Mouse (Mus musculus) right cerebral cortex, postnatal 4 days (tissue): Measurements from ENCODE around the gene Alkbh5.
"Not testable (repeated sequence)": the region's sequence is repeated elsewhere in the genome, so short reads cannot be mapped to it uniquely, and the experiment has no call there.

ENCODE experiments used
- DNase-seq: peaks from one replicate; pipeline ENCODE4 v3.0.0-alpha.2; 2022

The Alkbh5 gene

GRCm38 (mm10) chr11:60536180-60536858 lies at the start of gene Alkbh5:
TSS of gene Alkbh5 (plus strand) at chr11:60536381.
- DNase-seq: peak; percentile 22

DNA sequence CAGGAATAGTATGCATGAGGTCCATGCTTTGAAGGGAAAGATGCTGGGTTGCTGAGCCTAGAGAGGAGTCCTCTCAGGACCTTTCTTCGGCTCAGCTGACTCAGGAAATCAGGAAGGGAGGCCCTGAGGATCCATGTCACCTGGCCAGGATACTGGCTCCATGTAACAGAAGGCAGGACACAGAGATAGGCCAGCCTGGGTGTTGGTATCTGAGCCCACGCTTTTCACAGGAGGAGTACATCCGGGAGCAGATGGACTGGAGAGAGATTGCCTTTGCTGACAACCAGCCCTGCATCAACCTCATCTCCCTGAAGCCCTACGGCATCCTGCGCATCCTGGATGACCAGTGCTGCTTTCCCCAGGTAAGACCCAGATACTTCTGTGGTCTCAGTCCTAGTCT lies 43.5 kb upstream of the Alkbh5 start:
- DNase-seq: no peak

GRCm38 (mm10) chr11:60495692-60496091 lies 40.5 kb upstream of the Alkbh5 start:
- DNase-seq: no peak

GRCm38 (mm10) chr11:60507281-60507680 lies 28.9 kb upstream of the Alkbh5 start:
- no peak for DNase-seq

DNA sequence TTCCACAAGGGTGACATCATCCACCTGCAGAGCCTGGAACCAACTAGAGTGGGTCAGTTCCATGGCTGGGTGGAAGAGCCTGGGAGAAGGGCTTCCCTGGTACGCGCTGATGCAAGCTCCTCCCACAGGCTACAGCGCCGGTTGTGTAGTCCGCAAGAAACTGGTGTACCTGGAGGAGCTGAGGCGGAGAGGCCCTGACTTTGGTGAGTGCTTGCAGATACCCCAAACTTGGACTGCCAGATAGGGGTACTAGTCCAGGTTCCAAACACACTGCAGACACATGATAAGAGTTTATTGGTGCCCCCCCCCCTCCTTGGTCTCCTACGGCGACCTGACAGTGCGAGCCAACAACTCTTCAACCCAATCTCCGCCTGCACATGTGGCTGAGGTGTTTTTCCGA lies 27.2 kb upstream of the Alkbh5 start:
- DNase-seq: no peak

- DNase-seq: no peak
These were observed 26.7 kb upstream of the Alkbh5 start for GRCm38 (mm10) chr11:60509500-60509899.

- DNase-seq: no peak
These were observed 24.3 kb upstream of the Alkbh5 start for GRCm38 (mm10) chr11:60511893-60512292.

- no peak for DNase-seq
These were observed 23.7 kb upstream of the Alkbh5 start for GRCm38 (mm10) chr11:60512520-60512919.

DNA sequence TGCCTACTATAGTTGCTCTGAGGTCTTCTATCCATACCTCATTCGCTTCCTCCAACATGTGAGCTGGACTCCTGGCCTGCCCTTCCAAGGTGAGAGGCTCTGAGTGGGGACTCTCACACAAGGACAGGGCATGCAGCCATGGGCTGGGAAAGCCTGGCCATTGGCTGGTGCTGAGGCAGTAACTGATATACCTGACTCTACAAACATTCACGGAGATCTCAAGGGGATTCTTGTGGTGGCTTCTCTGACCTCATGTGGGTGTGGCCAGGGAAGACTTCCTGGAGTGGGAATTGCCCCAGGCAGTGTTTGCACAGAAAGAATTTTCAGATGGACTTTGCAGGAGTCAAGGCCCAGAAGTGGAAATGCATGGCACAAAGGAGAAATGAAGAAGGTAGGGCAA lies 21.2 kb upstream of the Alkbh5 start:
- no peak for DNase-seq

- DNase-seq: no peak
These were observed 17.9 kb upstream of the Alkbh5 start for GRCm38 (mm10) chr11:60518305-60518704.

DNA sequence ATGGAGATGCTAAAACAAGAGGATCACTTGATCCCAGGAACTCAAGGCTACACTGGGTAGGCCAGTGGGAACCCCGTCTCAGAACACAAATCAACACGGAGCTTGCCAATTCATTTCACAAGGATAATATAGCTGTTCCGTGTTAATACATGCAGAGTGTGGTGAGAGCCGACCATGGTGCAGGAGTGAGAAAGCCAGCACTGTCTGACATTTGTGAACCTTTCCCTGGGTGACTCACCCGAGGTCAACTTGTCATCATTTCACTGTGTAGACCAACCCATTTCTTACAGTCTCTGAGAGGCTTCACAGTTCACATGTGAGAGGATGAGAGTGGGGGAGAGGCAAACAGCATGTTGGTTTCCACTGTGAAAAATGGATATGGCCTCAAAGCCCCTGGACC lies 14.2 kb upstream of the Alkbh5 start:
- DNase-seq: no peak

GRCm38 (mm10) chr11:60522661-60523365 lies 13.4 kb upstream of the Alkbh5 start:
- DNase-seq: no peak

DNA sequence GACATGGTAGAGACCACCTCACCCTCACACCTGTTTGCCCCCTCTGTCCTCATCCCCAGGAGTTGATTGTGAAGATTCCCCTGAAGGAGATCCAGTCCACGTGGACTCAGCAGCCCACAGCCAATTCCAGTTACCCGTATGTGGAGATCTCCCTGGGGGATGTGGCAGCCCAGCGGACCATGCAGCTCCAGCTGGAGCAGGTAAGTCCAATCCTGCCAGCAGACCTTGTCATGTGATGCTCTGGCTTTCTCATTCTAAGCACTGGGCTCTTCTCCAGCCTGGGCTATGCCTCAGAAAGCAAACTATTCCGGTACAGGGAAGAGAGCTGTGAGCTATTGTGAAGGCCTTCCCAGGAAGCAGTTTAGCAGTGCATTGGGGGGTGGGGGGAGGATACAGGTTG lies 9.7 kb upstream of the Alkbh5 start:
- no peak for DNase-seq

DNA sequence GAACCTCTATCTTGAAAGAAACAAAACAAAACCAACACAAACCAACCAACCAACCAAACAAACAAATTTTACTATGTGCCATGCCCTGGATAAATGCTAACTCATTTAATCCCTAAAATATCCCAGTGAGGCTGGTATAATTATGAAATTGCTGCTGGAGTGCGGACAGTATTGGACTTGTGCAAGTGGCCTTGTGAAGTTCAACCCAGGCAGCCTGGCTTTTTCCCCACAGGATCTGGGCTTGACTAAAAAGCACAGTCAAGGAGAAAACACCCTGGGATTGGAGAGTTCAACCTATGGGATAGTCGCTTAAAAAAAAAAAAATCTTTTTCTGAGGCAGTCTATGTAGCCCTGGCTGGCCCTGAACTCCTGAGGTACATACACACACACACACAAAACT lies 505 bp upstream of the Alkbh5 start:
- DNase-seq: no peak

DNA sequence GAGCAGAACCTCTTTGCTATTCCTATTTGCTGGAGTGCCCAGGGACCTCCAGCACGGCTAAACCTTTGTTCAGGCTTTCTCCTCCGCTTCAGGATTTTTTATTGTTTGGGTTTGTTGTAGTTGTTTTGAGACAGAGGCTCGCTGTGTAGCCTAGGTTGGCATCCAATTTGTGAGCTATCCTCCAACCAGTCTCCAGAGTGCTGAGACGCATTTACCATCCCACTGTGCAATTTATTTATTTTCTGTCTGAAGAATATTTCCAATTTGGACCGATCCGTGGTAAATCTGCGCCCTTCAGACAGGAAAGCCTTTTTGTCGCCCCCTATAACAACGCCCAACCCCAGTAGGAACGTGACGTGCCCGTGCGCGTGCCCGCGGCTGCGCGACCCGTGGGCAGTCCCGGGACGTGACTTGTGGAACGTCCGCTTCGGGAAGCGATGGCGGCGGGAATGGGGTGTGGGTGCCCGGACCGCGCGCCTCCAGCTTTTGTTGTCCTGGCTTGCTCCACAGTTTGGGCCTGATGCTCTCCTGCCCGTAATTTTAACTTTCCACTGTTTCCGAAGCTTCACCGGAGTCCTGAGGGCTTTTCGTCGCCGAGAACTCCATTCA lies 782 bp downstream of the Alkbh5 start:
- peak; percentile 91 for DNase-seq

DNA sequence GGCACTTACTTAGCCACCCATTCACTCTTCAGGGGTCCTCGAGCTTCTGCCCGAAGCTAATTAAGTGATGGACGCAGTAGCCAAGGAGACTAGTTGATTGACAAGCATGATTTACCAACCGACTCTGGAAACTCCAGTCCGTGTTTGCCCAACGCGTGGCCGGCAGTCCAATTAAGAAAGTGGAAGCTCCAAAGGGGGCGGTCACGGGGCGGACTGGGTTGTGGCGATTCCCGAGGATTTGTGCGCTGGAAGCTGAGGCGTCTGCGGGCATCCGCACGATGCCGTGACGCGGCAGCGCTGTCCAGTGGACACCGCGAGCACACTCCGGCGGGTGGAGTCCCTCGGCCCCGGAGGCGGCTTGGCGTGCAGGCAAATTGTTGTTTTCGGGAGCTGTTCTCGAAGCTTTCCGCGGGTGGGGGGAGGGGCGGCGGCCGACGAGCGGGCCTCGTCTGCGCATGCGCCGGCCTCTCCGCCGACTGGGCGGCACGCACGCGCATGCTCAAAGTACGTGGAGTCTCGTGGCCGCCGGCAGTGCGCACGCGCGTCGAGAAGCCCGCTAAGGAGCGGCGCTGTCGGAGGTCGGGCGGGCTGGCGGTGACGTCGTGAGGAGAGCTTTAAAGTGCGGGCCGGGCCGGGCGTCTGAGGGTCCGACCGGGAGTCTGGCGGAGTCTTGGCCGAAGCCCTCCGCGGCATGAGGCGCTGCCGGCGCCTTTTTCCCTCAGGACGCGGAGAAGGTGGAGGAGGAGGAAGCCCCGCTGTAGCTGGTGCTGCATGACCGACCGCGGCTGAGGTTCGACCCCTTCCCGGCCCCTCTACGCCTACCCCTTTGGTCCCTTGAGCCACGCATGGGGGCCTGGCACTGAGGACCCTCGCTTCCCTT lies 1.5 kb downstream of the Alkbh5 start:
- DNase-seq: peak; percentile 94

- DNase-seq: peak; percentile 20
These were observed 2.4 kb downstream of the Alkbh5 start for GRCm38 (mm10) chr11:60538371-60539281.

DNA sequence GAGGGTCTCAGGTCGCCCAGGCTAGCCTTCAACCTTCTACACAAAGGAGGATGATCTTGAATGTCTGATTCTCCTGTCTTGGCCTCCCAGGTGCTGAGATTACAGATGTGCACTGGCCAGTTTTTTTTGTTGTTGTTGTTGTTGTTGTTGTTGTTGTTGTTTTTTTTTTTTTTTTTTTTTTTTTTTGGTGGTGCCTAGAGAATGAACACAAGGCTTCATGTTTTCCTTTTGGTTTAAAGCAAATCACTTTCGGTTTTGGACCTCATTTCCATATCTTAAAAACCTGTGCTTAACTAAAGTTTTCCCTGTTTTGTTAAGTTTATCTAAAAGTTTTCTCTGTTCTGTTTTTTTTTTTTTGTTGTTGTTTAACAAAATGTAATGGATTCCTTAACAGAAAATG lies 3.4 kb downstream of the Alkbh5 start:
- DNase-seq: no peak

DNA sequence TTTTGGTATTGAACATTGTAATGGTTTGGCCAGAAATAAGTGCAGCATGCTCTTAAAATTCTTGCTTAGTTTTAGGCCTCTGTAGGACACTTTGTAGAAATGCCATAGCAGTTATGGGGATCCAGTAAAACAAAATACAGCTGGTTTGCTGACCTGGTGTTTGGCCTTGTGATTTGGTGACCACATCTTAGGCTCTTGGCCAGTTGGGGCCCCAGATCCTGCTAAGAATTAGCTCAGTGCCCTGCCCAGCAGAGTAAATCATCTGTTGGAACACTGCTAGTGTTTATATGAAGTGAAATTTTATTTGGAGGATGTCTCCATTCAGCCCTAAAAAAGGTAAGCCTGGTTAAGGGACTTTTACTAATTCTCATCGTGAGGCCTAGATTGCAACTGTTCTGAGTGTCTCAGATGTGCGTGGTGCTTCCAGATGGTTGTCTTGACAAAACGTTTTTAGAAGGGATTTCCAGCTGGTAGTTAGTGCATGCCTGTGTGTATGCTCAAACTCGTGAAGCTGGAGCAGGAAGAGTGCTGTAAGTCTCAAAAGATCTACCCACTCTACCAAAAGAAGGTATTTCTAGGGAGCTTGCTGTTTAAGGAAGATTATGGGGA lies 3.9 kb downstream of the Alkbh5 start:
- DNase-seq: no peak

DNA sequence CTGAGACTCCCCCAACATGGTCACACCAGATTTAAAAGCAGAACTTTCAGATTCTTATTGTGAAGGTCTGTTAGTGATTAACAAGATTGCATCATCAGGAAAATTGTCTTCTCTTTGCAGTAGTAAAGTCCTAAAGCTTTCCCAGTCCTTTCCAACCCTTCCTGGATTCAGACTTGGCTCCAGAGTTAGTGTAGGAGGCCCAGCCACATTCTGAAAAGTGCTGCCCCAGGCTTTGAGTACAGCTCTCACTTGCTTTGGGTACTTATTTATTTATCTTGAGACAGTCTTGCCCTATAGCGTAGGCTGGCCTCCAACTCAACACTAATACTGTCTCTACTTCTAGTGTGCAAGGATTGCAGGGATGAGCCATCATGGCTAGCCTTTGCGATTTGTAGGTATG lies 4.6 kb downstream of the Alkbh5 start:
- no peak for DNase-seq

DNA sequence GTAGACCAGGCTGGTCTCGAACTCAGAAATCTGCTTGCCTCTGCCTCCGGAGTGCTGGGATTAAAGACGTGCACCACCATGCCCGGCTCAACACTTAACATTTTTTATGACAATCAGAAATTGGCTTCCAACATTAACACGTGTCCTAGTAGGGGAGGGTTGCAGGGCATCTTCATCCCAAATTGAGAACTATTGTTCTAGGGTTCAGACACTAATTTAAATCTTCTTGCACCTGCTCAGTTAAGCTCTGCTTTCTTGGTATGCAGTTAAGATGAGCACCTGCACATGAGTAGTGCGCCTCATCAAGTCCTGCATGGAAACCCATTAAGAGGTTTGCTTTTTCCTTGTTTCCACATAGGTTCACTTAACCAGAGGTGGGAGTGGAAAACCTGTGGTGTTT lies 5.7 kb downstream of the Alkbh5 start:
- DNase-seq: no peak

DNA sequence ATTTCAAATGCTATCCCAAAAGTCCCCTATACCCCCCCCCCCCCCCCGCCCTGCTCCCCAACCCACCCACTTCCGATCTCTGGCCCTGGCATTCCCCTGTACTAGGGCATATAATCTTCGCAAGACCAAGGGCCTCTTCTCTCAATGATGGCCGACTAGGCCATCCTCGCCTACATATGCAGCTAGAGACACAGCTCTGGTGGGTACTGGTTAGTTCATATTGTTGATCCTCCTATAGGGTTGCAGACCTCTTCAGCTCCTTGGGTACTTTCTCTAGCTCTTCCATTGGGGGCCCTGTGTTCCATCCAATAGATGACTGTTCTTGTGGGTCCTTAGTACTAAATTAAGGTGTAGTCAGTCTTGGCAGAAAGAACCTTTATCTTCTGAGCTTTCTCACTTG lies 7.0 kb downstream of the Alkbh5 start:
- DNase-seq: not testable (repeated sequence)
